Mouse (Mus musculus) E14TG2a.4 (cell line): Measurements from ENCODE around the gene Astl.

Experiments
- CTCF ChIP-seq: conservative IDR thresholded peaks from 2 replicates; pipeline ENCODE4 v1.5.1; 2014; ENCODE audit warnings: low read length
- NANOG ChIP-seq: IDR thresholded peaks from 2 replicates; pipeline ENCODE4 v1.6.1; 2014; ENCODE audit warnings: borderline replicate concordance, low read length, mixed read lengths

DNA sequence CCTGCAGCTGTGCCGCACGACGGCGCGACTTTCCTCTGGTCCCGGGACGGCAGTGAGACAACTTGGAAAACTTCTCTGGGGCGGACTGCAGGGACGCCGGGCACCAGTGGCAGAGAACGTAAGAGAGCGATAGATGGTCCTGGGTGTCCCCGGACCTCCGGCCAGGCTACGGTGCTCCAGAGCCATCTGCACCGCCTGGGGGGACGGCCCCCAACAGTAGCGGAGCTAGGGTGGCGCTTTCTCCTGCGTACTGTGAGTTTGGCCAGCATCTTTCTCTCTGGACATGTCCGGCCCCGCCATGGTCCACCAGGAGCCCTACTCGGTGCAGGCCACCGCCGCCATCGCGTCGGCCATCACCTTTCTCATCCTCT lies 24.8 kb downstream of the Astl start:
- no peak for TF ChIP-seq CTCF
- no peak for TF ChIP-seq NANOG
